Mouse (Mus musculus) bone marrow macrophage, adult 2 months (primary cell): ENCODE data around the gene Fam69a.

ENCODE experiments used
- CTCF ChIP-seq: IDR thresholded peaks from 2 replicates; pipeline ENCODE4 v1.5.1; 2012; ENCODE audit warnings: low read depth, mild to moderate bottlenecking, low read length, moderate library complexity
- POLR2A ChIP-seq: IDR thresholded peaks from 2 replicates; pipeline ENCODE4 v1.6.1; 2012; ENCODE audit warnings: mild to moderate bottlenecking, low read depth, low read length, borderline replicate concordance

DNA sequence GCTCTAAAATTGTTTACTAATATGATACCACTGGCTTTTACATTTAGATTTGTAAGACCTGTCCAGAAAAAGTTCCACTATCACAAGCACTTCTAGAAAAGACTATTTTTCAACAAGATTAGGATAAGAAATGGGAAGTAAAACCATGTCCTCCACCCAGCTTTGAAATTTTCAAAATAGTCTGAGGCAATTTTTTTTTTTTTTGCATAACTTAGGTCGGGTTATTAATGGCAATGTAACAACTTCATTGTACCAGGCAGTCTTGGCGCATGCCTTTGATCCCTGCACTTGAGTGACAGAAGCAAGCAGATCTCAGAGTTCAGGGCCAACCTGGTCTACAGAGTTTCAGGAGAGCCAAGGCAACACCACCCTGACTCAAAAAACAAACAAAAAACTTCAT is 117.2 kb downstream of the Fam69a start:
- no peak for TF ChIP-seq CTCF
- no peak for TF ChIP-seq POLR2A
